Mouse (Mus musculus): ENCODE measurements around the gene Sec14l2.
"Not testable (repeated sequence)": the region's sequence is repeated elsewhere in the genome, so short reads cannot be mapped to it uniquely, and the experiment has no call there.

Sec14l2 gene

GRCm38 (mm10) chr11:4133450-4133849 is 10.2 kb upstream of the Sec14l2 start:
- DNase-seq (ENCODE audit: low read depth, low spot score) = peak; percentile 80

GRCm38 (mm10) chr11:4128461-4128860 is 5.2 kb upstream of the Sec14l2 start:
- DNase-seq (ENCODE audit: low read depth, low spot score) = not testable (repeated sequence)

GRCm38 (mm10) chr11:4127059-4127458 is 3.8 kb upstream of the Sec14l2 start:
- peak; percentile 55 for DNase-seq (ENCODE audit: low read depth, low spot score)

GRCm38 (mm10) chr11:4123922-4124321 is 707 bp upstream of the Sec14l2 start:
- DNase-seq (ENCODE audit: low read depth, low spot score) = peak; percentile 84

GRCm38 (mm10) chr11:4122226-4122625 is 989 bp downstream of the Sec14l2 start:
- DNase-seq (ENCODE audit: low read depth, low spot score) = no peak

DNA sequence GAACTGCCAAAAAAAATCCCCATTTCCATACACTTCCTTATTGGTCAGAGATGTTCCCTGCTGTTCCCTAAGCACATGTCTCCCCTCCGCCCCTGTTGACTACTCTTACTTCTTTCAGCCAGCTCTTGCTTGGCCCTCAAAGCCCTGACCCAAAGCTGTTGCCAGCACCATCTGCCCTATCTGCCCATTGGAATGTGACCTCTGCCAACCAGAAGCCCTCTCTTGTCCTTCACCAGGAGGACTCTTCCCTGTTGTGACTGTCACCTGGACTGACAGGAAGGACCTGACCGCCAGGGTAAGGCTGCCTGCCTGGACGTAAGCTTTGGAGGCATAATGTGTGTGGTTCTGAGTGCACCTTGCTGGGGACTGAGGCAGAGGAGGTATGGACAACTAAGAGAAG is 1.5 kb downstream of the Sec14l2 start:
- no peak for DNase-seq (ENCODE audit: low read depth, low spot score)

GRCm38 (mm10) chr11:4119635-4120034 is 3.6 kb downstream of the Sec14l2 start:
- DNase-seq (ENCODE audit: low read depth, low spot score) = no peak

- DNase-seq (ENCODE audit: low read depth, low spot score) = peak; percentile 82
Measured at GRCm38 (mm10) chr11:4118081-4118921, 4.9 kb downstream of the Sec14l2 start.

DNA sequence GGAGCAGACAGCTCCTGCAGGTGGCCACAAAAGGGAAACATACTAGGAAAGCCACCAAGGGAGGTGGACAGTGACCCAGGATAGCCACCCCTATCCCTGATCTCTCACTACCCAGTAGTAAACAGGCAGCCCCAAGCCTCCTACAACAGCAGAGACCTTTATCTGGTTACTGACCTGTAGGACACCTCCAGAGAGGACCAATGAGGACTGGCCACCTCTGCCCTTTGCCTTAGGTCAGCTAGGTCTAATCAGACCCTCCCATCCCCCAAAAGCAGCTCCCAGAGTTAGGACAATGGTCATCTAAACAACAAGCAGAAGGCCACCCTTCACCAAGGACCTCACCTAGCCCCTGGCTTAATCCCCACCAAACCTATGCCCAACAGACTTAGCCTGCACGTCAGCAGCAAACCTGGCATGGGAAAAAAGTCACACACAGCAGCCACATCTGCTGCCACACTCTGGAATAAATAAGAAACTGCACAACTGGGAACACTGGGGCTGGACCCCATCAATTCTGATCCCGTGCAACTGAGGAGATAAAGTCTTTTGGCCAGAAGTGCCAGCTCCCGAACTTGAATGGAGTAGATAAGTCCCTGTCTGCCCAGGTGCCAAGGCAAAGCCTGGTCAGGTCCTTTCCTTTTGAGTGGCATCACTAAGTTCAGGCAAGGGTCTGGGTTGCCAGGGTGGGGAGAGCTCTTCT is 5.7 kb downstream of the Sec14l2 start:
- DNase-seq (ENCODE audit: low read depth, low spot score) = no peak

DNA sequence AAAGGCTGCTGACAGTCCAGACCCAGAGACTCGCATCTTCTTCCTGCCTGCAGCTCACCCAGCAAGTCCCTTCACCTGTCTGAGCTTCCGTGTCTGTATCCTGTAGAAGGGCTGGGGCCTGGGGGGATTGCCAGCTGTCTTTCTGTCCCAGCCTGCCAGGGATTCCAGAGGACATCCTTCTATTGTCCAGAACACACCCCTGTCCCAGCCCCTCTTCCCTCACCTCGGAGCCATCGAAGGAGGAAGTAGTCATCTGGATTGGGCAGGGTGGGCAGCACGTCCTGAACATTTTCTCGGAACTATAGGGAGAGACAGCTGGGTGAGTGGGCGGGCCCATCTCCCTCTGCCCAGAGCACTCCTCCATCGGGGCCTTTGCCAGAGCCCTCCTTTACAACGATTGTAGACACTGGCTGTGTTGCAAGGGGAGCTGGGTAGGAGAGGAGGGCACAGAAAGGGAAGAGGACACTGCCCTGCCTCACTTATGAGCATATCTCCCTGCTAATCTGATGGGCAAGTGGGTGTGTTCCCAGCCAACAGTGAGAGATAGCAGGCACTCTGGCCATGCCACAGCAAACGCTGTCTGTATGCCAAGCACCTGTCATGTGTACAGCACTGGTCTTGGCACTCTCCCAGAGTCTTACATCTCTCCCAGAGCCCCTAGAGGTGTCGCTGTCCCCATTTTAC is 6.6 kb downstream of the Sec14l2 start:
- no peak for DNase-seq (ENCODE audit: low read depth, low spot score)

DNA sequence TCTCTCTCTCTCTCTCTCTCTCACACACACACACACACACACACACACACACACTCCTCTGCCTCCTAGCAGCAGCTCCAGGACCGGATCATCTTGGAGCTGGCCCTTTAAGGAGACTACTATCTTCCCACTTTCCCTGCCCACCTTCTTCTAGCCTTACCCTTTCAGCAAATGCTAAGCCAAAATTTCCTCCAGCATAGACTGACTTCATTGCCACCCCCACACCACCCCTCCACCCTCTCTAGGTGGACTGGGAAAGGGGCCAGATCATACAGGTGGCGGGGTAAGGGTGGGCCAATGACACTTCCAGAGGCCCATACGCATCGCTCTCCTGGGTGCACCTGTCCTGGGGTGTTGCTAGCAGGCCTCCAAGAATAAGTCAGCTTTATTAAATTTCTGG is 7.8 kb downstream of the Sec14l2 start:
- DNase-seq (ENCODE audit: low read depth, low spot score) = no peak

GRCm38 (mm10) chr11:4114541-4114940 is 8.7 kb downstream of the Sec14l2 start:
- DNase-seq (ENCODE audit: low read depth, low spot score) = not testable (repeated sequence)

DNA sequence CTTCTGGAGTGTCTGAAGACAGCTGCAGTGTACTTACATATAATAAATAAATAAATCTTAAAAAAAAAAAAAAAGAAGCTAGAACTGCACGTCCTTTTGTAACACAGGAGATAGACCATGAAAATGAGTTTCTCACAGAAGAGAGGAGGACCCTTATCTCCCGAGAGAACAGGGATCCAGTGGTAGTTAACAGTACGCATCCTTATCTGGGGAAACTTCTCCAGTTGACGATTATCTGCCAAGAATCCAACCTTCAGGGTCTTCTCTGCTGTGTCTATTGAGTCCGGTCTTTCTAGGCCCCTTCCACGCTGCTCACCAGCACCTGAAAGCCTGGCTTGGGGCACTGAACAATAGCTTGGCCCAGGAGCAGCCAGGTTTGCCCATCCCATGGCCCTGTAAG is 9.2 kb downstream of the Sec14l2 start:
- no peak for DNase-seq (ENCODE audit: low read depth, low spot score)

- no peak for DNase-seq (ENCODE audit: low read depth, low spot score)
Measured at GRCm38 (mm10) chr11:4113496-4113895, 9.7 kb downstream of the Sec14l2 start.

- no peak for DNase-seq (ENCODE audit: low read depth, low spot score)
Measured at GRCm38 (mm10) chr11:4112861-4113260, 10.4 kb downstream of the Sec14l2 start.

DNA sequence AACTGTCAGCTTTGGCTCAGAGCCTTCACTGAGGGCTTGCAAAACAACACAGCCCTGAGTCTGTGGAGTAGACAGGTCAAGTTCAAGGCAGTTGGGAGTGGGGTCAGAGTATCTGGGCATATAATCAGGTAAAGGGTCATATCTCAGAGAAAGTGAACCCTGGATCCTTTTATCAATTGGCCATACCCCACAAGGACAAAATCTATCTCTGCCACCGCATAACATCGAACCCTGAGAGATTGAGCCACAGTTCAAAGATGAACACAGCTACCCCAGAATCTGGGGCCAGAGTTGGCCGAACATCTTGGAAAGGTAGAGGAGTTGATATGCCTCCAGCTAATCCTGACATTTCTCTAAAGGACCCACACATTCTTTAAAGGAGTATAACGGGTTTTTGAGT is 11.2 kb downstream of the Sec14l2 start:
- DNase-seq (ENCODE audit: low read depth, low spot score) = no peak

- DNase-seq (ENCODE audit: low read depth, low spot score) = no peak
Measured at GRCm38 (mm10) chr11:4108691-4109090, 14.5 kb downstream of the Sec14l2 start.

- DNase-seq (ENCODE audit: low read depth, low spot score) = not testable (repeated sequence)
Measured at GRCm38 (mm10) chr11:4107901-4108300, 15.3 kb downstream of the Sec14l2 start.

GRCm38 (mm10) chr11:4105444-4105843 is 17.8 kb downstream of the Sec14l2 start:
- DNase-seq (ENCODE audit: low read depth, low spot score) = no peak

DNA sequence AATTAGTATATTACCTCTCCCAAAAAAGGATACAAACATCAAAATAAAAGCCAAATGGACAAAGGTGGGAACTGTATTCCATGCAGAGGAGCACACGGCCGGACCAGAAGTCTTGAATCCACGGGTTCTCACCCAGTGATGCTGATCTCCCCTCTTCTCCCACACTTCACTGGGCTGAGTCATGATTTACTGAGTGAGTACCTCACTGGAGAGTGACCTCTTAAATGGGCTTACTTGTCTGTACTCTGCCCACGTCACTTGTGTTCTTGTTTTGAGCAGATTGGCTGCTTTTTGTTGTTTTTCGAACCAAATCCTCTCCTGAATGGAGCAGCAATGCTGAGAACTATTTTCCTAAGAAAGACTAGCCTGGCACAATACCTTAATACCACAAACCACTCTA is 18.2 kb downstream of the Sec14l2 start:
- no peak for DNase-seq (ENCODE audit: low read depth, low spot score)

DNA sequence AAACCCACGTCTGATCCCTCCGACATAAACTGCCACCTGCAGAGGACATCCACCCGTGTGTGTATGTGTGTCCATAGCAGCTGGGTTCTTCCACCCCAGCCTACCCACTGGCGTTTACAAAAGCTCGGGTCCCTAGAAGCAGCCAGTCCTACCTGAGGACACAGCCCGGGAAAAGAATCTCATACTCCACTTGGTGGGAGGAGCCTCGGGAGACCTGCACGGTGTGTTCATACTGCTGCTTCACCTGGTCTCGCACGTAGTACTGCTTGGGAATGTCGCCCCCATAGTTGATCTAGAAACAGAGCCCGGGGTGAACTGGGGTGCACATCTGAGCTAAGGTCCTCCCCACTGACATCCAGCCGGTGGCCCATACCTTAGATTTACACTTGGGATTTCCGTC is 19.7 kb downstream of the Sec14l2 start:
- no peak for DNase-seq (ENCODE audit: low read depth, low spot score)

DNA sequence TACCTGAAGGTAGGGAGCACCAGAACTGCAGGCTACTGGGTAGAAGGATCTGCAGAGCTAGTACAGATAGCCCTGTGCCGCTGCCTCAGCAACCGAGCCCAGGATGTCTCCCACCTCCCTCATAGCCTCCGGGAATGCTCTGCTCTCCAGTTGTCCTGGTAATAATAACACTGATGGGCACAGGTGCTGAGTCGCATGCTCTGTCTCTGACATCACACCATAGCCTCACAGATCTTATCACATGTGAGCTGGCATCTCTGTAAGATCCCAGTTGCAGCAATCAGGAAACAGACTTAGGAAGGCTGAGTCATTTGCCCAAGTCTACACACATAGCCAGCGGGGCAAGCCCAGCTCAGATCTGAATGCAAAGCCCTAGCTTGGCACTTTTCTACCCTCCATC is 21.4 kb downstream of the Sec14l2 start:
- no peak for DNase-seq (ENCODE audit: low read depth, low spot score)

All from R1 (cell line).